Mouse (Mus musculus) embryonic facial prominence, embryonic 11.5 days (tissue): ENCODE measurements around the gene Acsbg1. TPM values are rescaled to one million over a fixed set of nuclear protein-coding genes. Genes with fewer than 3 reads are reported as not detected.

ENCODE experiments used
- ATAC-seq: fragments of 200-750 bp; cut with Nextera tagmentation; replicated peaks from 2 replicates; pipeline ENCODE4 v1.8.0; 2017; ENCODE audit warnings: low read depth; ENCODE audit not compliant: insufficient number of reproducible peaks, low FRiP score, low TSS enrichment
- DNase-seq: peaks from one replicate; pipeline ENCODE4 v3.0.0-alpha.2; 2015; ENCODE audit warnings: low spot score
- H3K27ac ChIP-seq: fragments of 300-500 bp; sonication (generic); replicated peaks from 2 replicates; pipeline ENCODE4 v1.5.1; 2014; ENCODE audit warnings: mild to moderate bottlenecking, low read depth, low read length, control low read depth
- H3K27me3 ChIP-seq: fragments of 300-500 bp; sonication (generic); 2 replicates; pipeline ENCODE4 v1.6.1; 2014; ENCODE audit warnings: mild to moderate bottlenecking, low read length, moderate library complexity, mixed read lengths; ENCODE audit not compliant: control insufficient read depth, insufficient read depth
- H3K36me3 ChIP-seq: fragments of 300-500 bp; sonication (generic); replicated peaks from 2 replicates; pipeline ENCODE4 v1.6.1; 2014; ENCODE audit warnings: low read depth, mild to moderate bottlenecking, low read length, moderate library complexity, mixed read lengths; ENCODE audit not compliant: control insufficient read depth, insufficient read depth
- H3K4me1 ChIP-seq: fragments of 300-500 bp; sonication (generic); 2 replicates; pipeline ENCODE4 v1.6.1; 2014; ENCODE audit warnings: low read length, mixed read lengths; ENCODE audit not compliant: control insufficient read depth, insufficient read depth
- H3K4me2 ChIP-seq: fragments of 300-500 bp; sonication (generic); 2 replicates; pipeline ENCODE4 v1.6.1; 2014; ENCODE audit warnings: low read depth, mild to moderate bottlenecking, control low read depth, low read length, moderate library complexity
- H3K4me3 ChIP-seq: fragments of 300-500 bp; sonication (generic); 2 replicates; pipeline ENCODE4 v1.5.1; 2014; ENCODE audit warnings: low read depth, low read length, control low read depth
- H3K9ac ChIP-seq: fragments of 300-500 bp; sonication (generic); replicated peaks from 2 replicates; pipeline ENCODE4 v1.6.1; 2014; ENCODE audit warnings: mild to moderate bottlenecking, control low read depth, low read length
- H3K9me3 ChIP-seq: fragments of 300-500 bp; sonication (generic); replicated peaks from 2 replicates; pipeline ENCODE4 v1.6.1; 2016; ENCODE audit warnings: mild to moderate bottlenecking, low read length, inconsistent platforms, mixed read lengths; ENCODE audit not compliant: control insufficient read depth
- WGBS: fragments of 180-500 bp; shearing (Covaris S2); extraction: QIAGEN DNeasy Blood & Tissue Kit; methylation state at CpG from one replicate; pipeline ENCODE4 v1.1.7; 2014; 5-methylcytosine and 5-hydroxymethylcytosine counted together
- polyA plus RNA-seq: library from polyadenylated mRNA; unstranded; fragments of >200 nt; fragmentation: Nextera tagmentation; extraction: Ambion mirVana; gene quantifications from 2 replicates; pipeline ENCODE4 v1.2.1, GENCODE M21; 2014

The Acsbg1 gene
- polyA plus RNA-seq, 1 experiment from 2014 or later = 2.8 TPM

DNA sequence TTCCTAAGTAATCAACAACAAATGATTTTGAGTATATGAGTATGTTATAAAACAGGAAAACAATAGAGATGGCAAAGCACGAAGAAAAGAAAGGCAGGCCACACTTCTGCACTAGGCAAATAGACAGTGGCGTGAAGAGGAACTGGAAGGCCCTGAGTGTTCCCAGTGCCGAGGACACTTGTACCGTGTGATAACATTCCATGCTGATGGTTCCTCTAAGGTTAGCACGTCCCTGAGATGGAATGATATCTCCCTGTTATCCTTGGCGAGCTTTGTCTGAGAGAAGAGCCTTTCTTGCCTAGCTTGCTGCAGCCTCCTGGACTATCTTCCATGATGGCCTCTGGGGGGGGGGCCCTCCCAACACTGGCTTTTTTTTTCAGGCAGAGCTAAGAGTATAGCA is 2.9 kb downstream of the Acsbg1 start:
- Histone ChIP-seq H3K9me3 (no peaks in the 10 kb centered on the region), H3K4me2 (no peak overlapping the region), H3K36me3 (no peaks in the 10 kb centered on the region), H3K27me3 (no peaks in the 10 kb centered on the region), H3K4me3 (no peak overlapping the region), H3K4me1 (no peaks in the 10 kb centered on the region), H3K9ac (no peak overlapping the region), H3K27ac (no peak overlapping the region)
- ATAC-seq (no peak), DNase-seq (no peak)
- 86% methylated on average over 6 of the region's 6 CpGs for WGBS

- ATAC-seq = no peak
- H3K27me3 ChIP-seq = no peaks in the 10 kb centered on the region
- no peak overlapping the region for H3K9ac ChIP-seq
- H3K36me3 ChIP-seq = no peaks in the 10 kb centered on the region
- no peaks in the 10 kb centered on the region for H3K9me3 ChIP-seq
- no peak overlapping the region for H3K27ac ChIP-seq
- no peak overlapping the region for H3K4me2 ChIP-seq
- H3K4me1 ChIP-seq = no peaks in the 10 kb centered on the region
- DNase-seq = no peak
- 88% methylated on average over 6 of the region's 6 CpGs for WGBS
- H3K4me3 ChIP-seq = no peak overlapping the region
Observed at GRCm38 (mm10) chr9:54656402-54656801, 5.3 kb downstream of the Acsbg1 start.

- 72% methylated on average over 2 of the region's 2 CpGs for WGBS
- Histone ChIP-seq H3K4me1 (no peaks in the 10 kb centered on the region), H3K4me2 (no peak overlapping the region), H3K9me3 (no peaks in the 10 kb centered on the region), H3K4me3 (no peak overlapping the region), H3K27me3 (no peaks in the 10 kb centered on the region), H3K27ac (no peak overlapping the region), H3K36me3 (no peaks in the 10 kb centered on the region), H3K9ac (no peak overlapping the region)
- DNase-seq (no peak), ATAC-seq (no peak)
Observed at GRCm38 (mm10) chr9:54655846-54656245, 5.8 kb downstream of the Acsbg1 start.

- no peaks in the 10 kb centered on the region for H3K27me3 ChIP-seq
- 83% methylated on average over 2 of the region's 2 CpGs for WGBS
Observed at GRCm38 (mm10) chr9:54652778-54653177, 8.9 kb downstream of the Acsbg1 start.

DNA sequence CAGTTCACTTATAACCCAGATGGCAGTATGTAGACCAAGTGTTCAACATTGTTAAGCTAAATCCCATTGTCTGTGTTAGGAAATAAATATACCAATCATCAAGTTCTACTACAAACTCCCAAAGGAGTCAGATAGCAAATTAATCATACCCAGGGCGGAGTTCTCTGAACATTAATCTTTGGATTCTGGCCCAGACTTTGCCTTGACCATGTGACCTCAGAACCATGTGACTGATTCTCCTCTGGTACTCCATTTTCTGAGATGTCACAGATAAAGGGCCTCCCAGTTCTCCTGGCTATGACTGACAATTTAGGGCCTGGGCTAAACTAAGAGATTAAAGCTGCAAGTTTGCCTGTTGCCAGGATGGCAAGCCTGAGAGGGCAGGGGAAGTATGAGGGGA is 12.3 kb downstream of the Acsbg1 start:
- H3K4me1 ChIP-seq = no peaks in the 10 kb centered on the region
- no peak overlapping the region for H3K4me2 ChIP-seq
- ATAC-seq (no peak), DNase-seq (no peak)
- 88% methylated on average over 1 of the region's 1 CpGs for WGBS
- H3K9me3 ChIP-seq = no peaks in the 10 kb centered on the region
- H3K36me3 ChIP-seq = no peaks in the 10 kb centered on the region
- H3K4me3 ChIP-seq = no peak overlapping the region
- no peak overlapping the region for H3K27ac ChIP-seq
- no peak overlapping the region for H3K9ac ChIP-seq
- H3K27me3 ChIP-seq = no peaks in the 10 kb centered on the region

More at GRCm38 (mm10) chr9:54652778-54653177, 8.9 kb downstream of the Acsbg1 start:
- no peak for DNase-seq
- no peaks in the 10 kb centered on the region for H3K9me3 ChIP-seq
- H3K36me3 ChIP-seq = no peaks in the 10 kb centered on the region
- no peak overlapping the region for H3K9ac ChIP-seq
- no peak overlapping the region for H3K27ac ChIP-seq
- no peak overlapping the region for H3K4me2 ChIP-seq
- H3K4me1 ChIP-seq = no peaks in the 10 kb centered on the region
- no peak overlapping the region for H3K4me3 ChIP-seq
- ATAC-seq = no peak

DNA sequence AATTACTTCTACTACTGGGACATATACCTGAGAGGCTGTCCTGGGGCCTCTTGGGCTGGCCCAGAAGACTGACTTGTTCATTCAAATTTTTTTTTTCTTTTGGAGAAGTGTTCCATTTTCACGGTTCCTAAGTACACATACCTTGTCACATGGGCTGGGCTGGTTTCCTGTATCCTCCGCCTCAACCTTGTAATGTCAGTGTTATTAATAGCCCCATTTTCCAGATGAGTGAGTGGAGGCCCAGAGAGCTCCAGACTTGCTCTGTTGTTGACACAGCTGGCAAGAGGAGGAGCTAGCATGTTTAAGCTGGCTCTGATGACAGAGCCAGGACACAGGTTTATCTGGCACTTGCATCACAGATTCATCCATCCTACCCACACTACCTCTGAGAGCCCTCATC is 14.2 kb downstream of the Acsbg1 start:
- no peaks in the 10 kb centered on the region for H3K9me3 ChIP-seq
- no peaks in the 10 kb centered on the region for H3K36me3 ChIP-seq
- H3K4me3 ChIP-seq = no peak overlapping the region
- H3K27ac ChIP-seq = no peak overlapping the region
- no peaks in the 10 kb centered on the region for H3K27me3 ChIP-seq
- WGBS = 76% methylated on average over 2 of the region's 2 CpGs
- H3K4me1 ChIP-seq = no peaks in the 10 kb centered on the region
- DNase-seq = no peak
- no peak overlapping the region for H3K4me2 ChIP-seq
- ATAC-seq = no peak
- H3K9ac ChIP-seq = no peak overlapping the region

DNA sequence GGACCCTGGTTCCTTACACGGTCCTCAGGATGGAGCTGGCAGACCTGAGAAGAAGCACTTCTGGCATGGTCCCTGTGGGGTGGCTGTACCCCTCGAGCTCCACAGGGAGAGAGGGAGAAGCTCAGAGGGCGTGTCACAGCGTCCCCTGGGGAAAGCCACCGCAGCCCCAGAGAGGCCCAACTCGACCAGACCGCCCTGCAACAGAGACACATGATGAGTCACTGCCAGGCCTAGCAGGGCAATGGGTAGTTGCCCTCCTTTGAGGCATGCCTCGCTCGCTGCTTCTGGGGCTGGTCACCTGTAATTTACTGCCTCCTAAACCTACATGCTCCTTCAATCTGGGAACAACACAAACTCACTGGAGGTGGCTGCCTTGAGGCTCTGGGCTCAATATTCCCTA is 15.4 kb downstream of the Acsbg1 start:
- no peak overlapping the region for H3K27ac ChIP-seq
- DNase-seq (no peak), ATAC-seq (no peak)
- no peak overlapping the region for H3K9ac ChIP-seq
- no peaks in the 10 kb centered on the region for H3K36me3 ChIP-seq
- H3K4me3 ChIP-seq = no peak overlapping the region
- H3K4me2 ChIP-seq = no peak overlapping the region
- H3K27me3 ChIP-seq = no peaks in the 10 kb centered on the region
- WGBS = 84% methylated on average over 9 of the region's 9 CpGs
- no peaks in the 10 kb centered on the region for H3K4me1 ChIP-seq
- no peaks in the 10 kb centered on the region for H3K9me3 ChIP-seq

- no peak overlapping the region for H3K27ac ChIP-seq
- H3K36me3 ChIP-seq = no peaks in the 10 kb centered on the region
- DNase-seq = no peak
- 82% methylated on average over 6 of the region's 6 CpGs for WGBS
- no peak overlapping the region for H3K4me2 ChIP-seq
- H3K9me3 ChIP-seq = no peaks in the 10 kb centered on the region
- ATAC-seq = no peak
- no peak overlapping the region for H3K9ac ChIP-seq
- H3K27me3 ChIP-seq = no peaks in the 10 kb centered on the region
- H3K4me1 ChIP-seq = no peaks in the 10 kb centered on the region
- H3K4me3 ChIP-seq = no peak overlapping the region
Observed at GRCm38 (mm10) chr9:54645530-54645929, 16.1 kb downstream of the Acsbg1 start.
